Mouse (Mus musculus): ENCODE measurements around the gene Kalrn.

Gene Kalrn

GRCm38 (mm10) chr16:34208748-34209147 is 364.6 kb downstream of the Kalrn start:
- no peaks in the 10 kb centered on the region for H3K36me3 ChIP-seq (ENCODE audit: insufficient read depth, low read length)
- H3K4me1 ChIP-seq (replicated peaks; ENCODE audit: low read depth, low read length), result no peaks in the 10 kb centered on the region
- no peaks in the 10 kb centered on the region; the same call in 1 of the 2 replicates for H3K27me3 ChIP-seq (ENCODE audit: insufficient read depth, low read length)
- no peak overlapping the region for H3K4me3 ChIP-seq (replicated peaks; ENCODE audit: low read length)
- TF ChIP-seq POU5F1 (IDR thresholded peaks at IDR 0.05; ENCODE audit: borderline replicate concordance, low read length) (no peak), NANOG (IDR thresholded peaks at IDR 0.05; ENCODE audit: borderline replicate concordance, low read length) (no peak), CTCF (conservative IDR thresholded peaks at IDR 0.05; ENCODE audit: low read length) (no peak)
- peaks cover 3% of the 10 kb centered on the region; the same call in 1 of the 2 replicates for H3K9me3 ChIP-seq (ENCODE audit: low read length)

GRCm38 (mm10) chr16:34207972-34208371 is 365.4 kb downstream of the Kalrn start:
- no peak for TF ChIP-seq CTCF (conservative IDR thresholded peaks at IDR 0.05; ENCODE audit: low read length)
- no peak for TF ChIP-seq NANOG (IDR thresholded peaks at IDR 0.05; ENCODE audit: borderline replicate concordance, low read length)
- no peak for TF ChIP-seq POU5F1 (IDR thresholded peaks at IDR 0.05; ENCODE audit: borderline replicate concordance, low read length)
- H3K4me3 ChIP-seq (replicated peaks; ENCODE audit: low read length), result no peak overlapping the region

GRCm38 (mm10) chr16:34204527-34205139 is 368.7 kb downstream of the Kalrn start:
- Histone ChIP-seq H3K4me3 (replicated peaks; ENCODE audit: low read length) (peak overlapping the region; percentile 26; the same call in 1 of the 2 replicates), H3K4me1 (replicated peaks; ENCODE audit: low read depth, low read length) (no peaks in the 10 kb centered on the region), H3K36me3 (ENCODE audit: insufficient read depth, low read length) (no peaks in the 10 kb centered on the region), H3K9me3 (ENCODE audit: low read length) (peaks cover 8% of the 10 kb centered on the region), H3K27me3 (ENCODE audit: insufficient read depth, low read length) (no peaks in the 10 kb centered on the region; the same call in 1 of the 2 replicates)
- TF ChIP-seq CTCF (conservative IDR thresholded peaks at IDR 0.05; ENCODE audit: low read length), result no peak
- TF ChIP-seq NANOG (IDR thresholded peaks at IDR 0.05; ENCODE audit: borderline replicate concordance, low read length), result no peak
- TF ChIP-seq POU5F1 (IDR thresholded peaks at IDR 0.05; ENCODE audit: borderline replicate concordance, low read length), result no peak

More at GRCm38 (mm10) chr16:34207972-34208371, 365.4 kb downstream of the Kalrn start:
- Histone ChIP-seq H3K4me1 (replicated peaks; ENCODE audit: low read depth, low read length) (no peaks in the 10 kb centered on the region), H3K9me3 (ENCODE audit: low read length) (peaks cover 8% of the 10 kb centered on the region), H3K36me3 (ENCODE audit: insufficient read depth, low read length) (no peaks in the 10 kb centered on the region), H3K27me3 (ENCODE audit: insufficient read depth, low read length) (no peaks in the 10 kb centered on the region; the same call in 1 of the 2 replicates)

- TF ChIP-seq CTCF (conservative IDR thresholded peaks at IDR 0.05; ENCODE audit: low read length), result no peak
- no peak for TF ChIP-seq NANOG (IDR thresholded peaks at IDR 0.05; ENCODE audit: borderline replicate concordance, low read length)
- no peak for TF ChIP-seq POU5F1 (IDR thresholded peaks at IDR 0.05; ENCODE audit: borderline replicate concordance, low read length)
- no peaks in the 10 kb centered on the region for H3K4me1 ChIP-seq (replicated peaks; ENCODE audit: low read depth, low read length)
- peaks cover 5% of the 10 kb centered on the region for H3K27me3 ChIP-seq (ENCODE audit: insufficient read depth, low read length)
- H3K36me3 ChIP-seq (ENCODE audit: insufficient read depth, low read length), result no peaks in the 10 kb centered on the region
- H3K4me3 ChIP-seq (replicated peaks; ENCODE audit: low read length), result no peak overlapping the region
- H3K9me3 ChIP-seq (ENCODE audit: low read length), result peaks cover 8% of the 10 kb centered on the region
Measured at GRCm38 (mm10) chr16:34199543-34199942, 373.8 kb downstream of the Kalrn start.

GRCm38 (mm10) chr16:34192959-34193842 is 380.1 kb downstream of the Kalrn start:
- no peaks in the 10 kb centered on the region for H3K4me1 ChIP-seq (replicated peaks; ENCODE audit: low read depth, low read length)
- TF ChIP-seq POU5F1 (IDR thresholded peaks at IDR 0.05; ENCODE audit: borderline replicate concordance, low read length), result no peak
- peak; percentile 51 for TF ChIP-seq CTCF (conservative IDR thresholded peaks at IDR 0.05; ENCODE audit: low read length)
- H3K4me3 ChIP-seq (replicated peaks; ENCODE audit: low read length), result no peak overlapping the region

GRCm38 (mm10) chr16:34184721-34185120 is 388.6 kb downstream of the Kalrn start:
- TF ChIP-seq POU5F1 (IDR thresholded peaks at IDR 0.05; ENCODE audit: borderline replicate concordance, low read length) (no peak), CTCF (conservative IDR thresholded peaks at IDR 0.05; ENCODE audit: low read length) (peak; percentile 11; the same call in 1 of the 2 replicates), NANOG (IDR thresholded peaks at IDR 0.05; ENCODE audit: borderline replicate concordance, low read length) (no peak)

More at GRCm38 (mm10) chr16:34192959-34193842, 380.1 kb downstream of the Kalrn start:
- Histone ChIP-seq H3K36me3 (ENCODE audit: insufficient read depth, low read length) (no peaks in the 10 kb centered on the region), H3K27me3 (ENCODE audit: insufficient read depth, low read length) (0 out of 2 replicates have a peak, but pooled peaks cover 1% of the 10 kb centered on the region), H3K9me3 (ENCODE audit: low read length) (no peaks in the 10 kb centered on the region)

GRCm38 (mm10) chr16:34183186-34183585 is 390.1 kb downstream of the Kalrn start:
- TF ChIP-seq CTCF (conservative IDR thresholded peaks at IDR 0.05; ENCODE audit: low read length), result no peak
- TF ChIP-seq NANOG (IDR thresholded peaks at IDR 0.05; ENCODE audit: borderline replicate concordance, low read length), result no peak
- TF ChIP-seq POU5F1 (IDR thresholded peaks at IDR 0.05; ENCODE audit: borderline replicate concordance, low read length), result no peak
- H3K4me1 ChIP-seq (replicated peaks; ENCODE audit: low read depth, low read length), result peaks cover 14% of the 10 kb centered on the region
- no peaks in the 10 kb centered on the region for H3K36me3 ChIP-seq (ENCODE audit: insufficient read depth, low read length)
- no peak overlapping the region for H3K4me3 ChIP-seq (replicated peaks; ENCODE audit: low read length)
- H3K27me3 ChIP-seq (ENCODE audit: insufficient read depth, low read length), result peaks cover 16% of the 10 kb centered on the region
- H3K9me3 ChIP-seq (ENCODE audit: low read length), result no peaks in the 10 kb centered on the region

More at GRCm38 (mm10) chr16:34184721-34185120, 388.6 kb downstream of the Kalrn start:
- no peaks in the 10 kb centered on the region for H3K9me3 ChIP-seq (ENCODE audit: low read length)
- H3K27me3 ChIP-seq (ENCODE audit: insufficient read depth, low read length), result peaks cover 16% of the 10 kb centered on the region
- H3K4me3 ChIP-seq (replicated peaks; ENCODE audit: low read length), result no peak overlapping the region
- no peaks in the 10 kb centered on the region for H3K36me3 ChIP-seq (ENCODE audit: insufficient read depth, low read length)
- no peaks in the 10 kb centered on the region for H3K4me1 ChIP-seq (replicated peaks; ENCODE audit: low read depth, low read length)

- Histone ChIP-seq H3K4me1 (replicated peaks; ENCODE audit: low read depth, low read length) (peaks cover 54% of the 10 kb centered on the region), H3K9me3 (ENCODE audit: low read length) (peaks cover 8% of the 10 kb centered on the region), H3K27me3 (ENCODE audit: insufficient read depth, low read length) (no peaks in the 10 kb centered on the region), H3K36me3 (ENCODE audit: insufficient read depth, low read length) (peaks cover 18% of the 10 kb centered on the region), H3K4me3 (replicated peaks; ENCODE audit: low read length) (peak overlapping the region; percentile 66)
- no peak for TF ChIP-seq CTCF (conservative IDR thresholded peaks at IDR 0.05; ENCODE audit: low read length)
- TF ChIP-seq POU5F1 (IDR thresholded peaks at IDR 0.05; ENCODE audit: borderline replicate concordance, low read length), result no peak
- TF ChIP-seq NANOG (IDR thresholded peaks at IDR 0.05; ENCODE audit: borderline replicate concordance, low read length), result peak; percentile 21; the same call in 1 of the 2 replicates
Measured at GRCm38 (mm10) chr16:34175625-34176024, 397.7 kb downstream of the Kalrn start.

Measured in E14TG2a.4 (cell line).